Mouse (Mus musculus) spleen, embryonic (tissue): ENCODE results near the gene AC124502.3.
"Not testable (repeated sequence)": the region's sequence is repeated elsewhere in the genome, so short reads cannot be mapped to it uniquely, and the experiment has no call there.

Source experiments
- CTCF ChIA-PET: fragments of 350-600 bp; sonication (Branson Sonifier 250); formaldehyde crosslinking; loops from one replicate; lab custom pipeline; 2022; lab: Charles Lee

Gene AC124502.3

DNA sequence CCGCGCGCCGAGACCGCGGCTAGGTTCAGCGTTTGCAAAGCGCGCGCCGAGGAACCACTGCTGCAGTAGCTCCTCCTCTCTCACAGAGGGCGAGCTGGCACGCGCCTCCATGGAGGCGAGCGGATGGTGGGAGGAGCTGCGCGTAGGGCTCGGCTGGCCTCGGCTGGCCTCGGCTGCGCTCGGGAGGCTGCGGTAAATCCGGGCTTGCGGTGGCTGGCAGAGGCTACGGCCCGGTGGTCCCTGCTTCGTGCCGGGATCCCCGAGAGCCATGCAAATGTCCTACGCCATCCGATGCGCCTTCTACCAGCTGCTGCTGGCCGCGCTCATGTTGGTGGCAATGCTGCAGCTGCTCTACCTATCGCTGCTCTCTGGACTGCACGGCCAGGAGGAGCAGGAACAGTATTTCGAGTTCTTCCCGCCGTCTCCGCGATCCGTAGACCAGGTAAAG is at the start of gene AC124502.3, which contains the start of gene B4gat1:
TSS of gene AC124502.3 (plus strand) at position 183 of the 448 bp plus-strand sequence.
TSS of gene B4gat1 (plus strand) at position 118 of the 448 bp plus-strand sequence.
- CTCF ChIA-PET = interaction anchor here (0.7 kb wide), 1 partner anchor 17 kb away, joined by 5 read pairs; no protein-coding TSS in a partner anchor

- CTCF ChIA-PET = no interaction called here
Observed at GRCm38 (mm10) chr19:4989013-4989412, 49.7 kb upstream of the AC124502.3 start.

GRCm38 (mm10) chr19:4989434-4990255 is 49.0 kb upstream of the AC124502.3 start:
- CTCF ChIA-PET = no interaction called here

GRCm38 (mm10) chr19:4990256-4990625 is 48.5 kb upstream of the AC124502.3 start, which contains the start of gene Npas4:
TSS of gene Npas4 (minus strand) at chr19:4990316.
- CTCF ChIA-PET = no interaction called here

GRCm38 (mm10) chr19:4990716-4991115 is 48.0 kb upstream of the AC124502.3 start:
- CTCF ChIA-PET = no interaction called here

DNA sequence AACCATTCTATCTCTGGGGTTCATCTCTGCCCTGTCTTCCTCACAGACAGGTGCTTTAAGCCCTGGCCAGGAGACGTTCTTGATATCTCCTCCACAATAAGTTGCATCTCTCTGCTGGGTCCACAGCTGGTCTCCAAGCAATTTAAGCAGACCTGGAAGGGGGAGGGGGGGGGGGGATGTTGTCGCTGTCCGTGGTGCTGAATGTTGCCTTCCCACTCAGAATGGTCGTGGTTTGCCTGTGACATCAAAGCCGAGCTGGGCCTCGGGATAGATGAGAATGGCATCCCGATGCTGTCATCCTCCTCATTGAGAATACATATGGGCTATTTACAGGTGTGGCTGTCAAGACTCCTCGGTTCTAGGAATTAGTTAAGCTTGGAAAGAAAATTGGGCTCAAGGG is 46.3 kb upstream of the AC124502.3 start:
- CTCF ChIA-PET = no interaction called here

DNA sequence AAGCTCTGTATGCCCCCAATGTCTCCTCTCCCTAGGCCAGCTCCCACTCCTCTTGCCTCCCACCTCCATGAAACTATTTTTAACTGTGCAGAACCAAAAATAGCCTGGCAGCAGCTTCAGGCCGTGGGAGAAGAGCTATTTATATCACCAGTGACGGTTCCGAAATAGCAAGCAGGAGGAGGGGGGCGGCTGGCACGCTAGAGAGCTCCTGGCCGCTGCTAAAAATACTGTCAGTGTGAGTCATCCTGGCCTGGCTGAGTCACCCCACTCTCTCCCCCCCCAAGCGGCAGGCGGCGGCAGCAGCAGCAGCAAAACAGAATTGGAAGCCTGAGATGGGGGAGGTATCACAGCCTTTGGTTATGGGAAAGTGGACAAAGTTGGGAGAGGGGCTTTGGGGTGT is 45.8 kb upstream of the AC124502.3 start:
- CTCF ChIA-PET = no interaction called here

- CTCF ChIA-PET = no interaction called here
Observed at GRCm38 (mm10) chr19:4994043-4994442, 44.6 kb upstream of the AC124502.3 start.

DNA sequence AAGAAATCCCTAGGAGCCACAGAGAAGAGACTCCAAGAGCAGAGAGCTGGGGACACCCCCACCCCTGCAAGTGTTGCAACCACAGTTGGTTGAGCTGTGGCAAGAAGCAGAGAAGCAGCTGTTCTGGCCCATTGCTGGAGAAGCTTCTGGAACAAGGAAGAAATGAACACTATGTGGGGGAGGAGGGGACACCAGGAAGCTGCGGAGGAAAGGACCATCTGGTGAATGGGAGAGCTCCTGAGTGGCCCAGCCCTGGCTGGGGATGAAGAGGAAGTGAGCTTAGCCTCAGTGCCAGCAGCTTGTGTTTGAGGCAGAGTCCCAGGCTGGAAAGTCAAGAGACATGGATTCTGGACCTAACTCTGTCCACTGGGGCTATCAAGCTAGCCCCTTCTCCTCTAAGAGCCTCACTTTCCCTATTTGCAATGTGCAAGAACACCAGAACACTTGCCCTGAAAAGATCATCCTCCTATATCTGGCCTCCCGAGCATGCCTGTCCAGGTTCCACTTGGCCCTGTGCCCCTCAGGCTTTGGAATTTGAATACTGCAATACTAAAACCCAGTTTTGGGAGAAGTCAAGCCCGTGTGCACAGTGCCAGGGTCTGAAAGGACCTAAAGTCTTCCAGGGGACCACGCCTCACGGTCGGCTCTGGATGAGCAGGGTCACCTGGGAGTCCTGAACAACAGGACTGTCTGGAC is 39.1 kb upstream of the AC124502.3 start:
- CTCF ChIA-PET = interaction anchor here (0.6 kb wide), 1 partner anchor 11 kb away, joined by 6 read pairs; no protein-coding TSS in a partner anchor

- CTCF ChIA-PET = no interaction called here
Observed at GRCm38 (mm10) chr19:5001666-5002406, 36.9 kb upstream of the AC124502.3 start.

DNA sequence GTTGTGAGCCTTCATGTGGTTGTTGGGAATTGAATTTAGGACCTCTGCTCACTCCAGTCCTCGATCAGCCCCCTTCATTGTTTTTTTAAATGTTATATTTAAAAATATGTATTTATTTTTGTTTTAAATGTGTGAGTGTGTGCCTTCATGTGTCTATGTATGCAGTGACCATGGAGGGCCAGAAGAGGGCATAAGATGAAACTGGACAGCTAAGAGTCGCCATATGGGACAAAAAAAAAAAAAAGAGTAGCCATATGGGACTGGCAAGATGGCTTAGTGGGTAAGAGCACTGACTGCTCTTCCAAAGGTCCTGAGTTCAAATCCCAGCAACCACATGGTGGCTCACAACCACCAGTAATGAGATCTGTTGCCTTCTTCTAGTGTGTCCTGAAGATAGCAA is 35.0 kb upstream of the AC124502.3 start:
- CTCF ChIA-PET = not testable (repeated sequence)

DNA sequence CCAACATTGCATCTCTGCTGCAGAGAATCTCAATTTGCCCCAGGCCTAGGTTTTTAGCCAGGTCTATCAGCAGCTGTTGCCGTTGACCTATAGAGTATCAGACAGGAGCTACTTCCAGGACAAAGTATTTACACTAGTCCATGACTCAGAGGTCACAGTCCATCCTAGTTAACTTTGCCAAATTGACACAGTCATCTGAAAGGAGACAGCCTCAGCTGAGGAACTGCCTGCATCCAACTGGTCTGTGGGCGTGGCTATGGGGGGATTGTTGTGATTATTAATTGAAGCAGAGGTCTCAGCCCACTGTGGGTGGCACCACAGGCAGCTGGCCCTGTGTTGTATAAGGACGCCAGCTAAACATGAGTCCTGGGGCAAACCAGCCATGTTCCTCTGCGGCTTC is 33.8 kb upstream of the AC124502.3 start:
- CTCF ChIA-PET = no interaction called here

DNA sequence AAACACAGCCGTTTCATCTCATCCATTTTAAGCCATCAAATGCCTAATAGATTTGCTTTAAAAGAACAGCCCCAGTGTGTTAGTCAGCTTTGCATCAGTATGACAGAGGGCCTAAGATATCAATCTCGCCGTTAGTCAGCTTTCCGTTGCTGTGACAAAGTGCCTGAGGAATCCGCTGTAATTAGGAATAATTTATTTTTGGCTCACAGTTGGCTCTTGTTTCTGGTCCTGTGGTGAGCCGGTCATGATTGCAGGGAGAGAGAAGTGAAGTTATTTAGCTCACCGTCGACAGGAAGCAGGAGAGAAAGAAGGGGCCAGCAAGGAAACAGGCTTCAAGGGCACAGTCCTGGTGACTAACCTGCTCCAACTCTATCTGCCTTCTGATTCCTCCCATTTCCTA is 25.6 kb upstream of the AC124502.3 start:
- CTCF ChIA-PET = no interaction called here

GRCm38 (mm10) chr19:5014961-5015398 is 23.7 kb upstream of the AC124502.3 start:
- CTCF ChIA-PET = no interaction called here

DNA sequence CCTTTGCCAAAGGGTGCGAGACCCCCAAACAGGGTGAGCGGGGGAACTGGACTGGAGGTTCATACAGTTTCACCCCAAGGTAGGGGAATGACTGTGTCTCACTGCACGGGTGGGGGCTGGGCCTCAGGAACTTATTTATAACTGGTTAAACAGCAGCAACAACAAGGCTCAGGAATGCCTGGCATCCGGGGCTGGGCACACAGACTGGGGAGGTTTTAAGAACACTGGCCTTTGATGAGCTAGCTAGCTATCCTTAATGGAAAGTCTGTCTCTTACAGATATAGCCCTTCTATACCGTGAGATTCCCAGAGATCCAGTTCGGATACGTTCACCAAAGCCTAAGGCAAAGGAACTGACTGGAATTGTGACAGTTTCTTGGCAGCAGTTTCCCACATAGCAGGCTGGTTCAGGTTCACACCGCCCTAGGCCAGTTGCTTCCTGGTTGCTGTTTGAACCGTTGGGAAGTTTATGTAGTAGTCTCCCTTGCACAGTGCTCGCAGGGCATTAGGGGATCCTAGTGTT is 22.4 kb upstream of the AC124502.3 start:
- CTCF ChIA-PET = no interaction called here

GRCm38 (mm10) chr19:5016782-5017181 is 21.9 kb upstream of the AC124502.3 start:
- CTCF ChIA-PET = interaction anchor here (1.1 kb wide), 1 partner anchor 62 kb away, joined by 4 read pairs; no protein-coding TSS in a partner anchor

DNA sequence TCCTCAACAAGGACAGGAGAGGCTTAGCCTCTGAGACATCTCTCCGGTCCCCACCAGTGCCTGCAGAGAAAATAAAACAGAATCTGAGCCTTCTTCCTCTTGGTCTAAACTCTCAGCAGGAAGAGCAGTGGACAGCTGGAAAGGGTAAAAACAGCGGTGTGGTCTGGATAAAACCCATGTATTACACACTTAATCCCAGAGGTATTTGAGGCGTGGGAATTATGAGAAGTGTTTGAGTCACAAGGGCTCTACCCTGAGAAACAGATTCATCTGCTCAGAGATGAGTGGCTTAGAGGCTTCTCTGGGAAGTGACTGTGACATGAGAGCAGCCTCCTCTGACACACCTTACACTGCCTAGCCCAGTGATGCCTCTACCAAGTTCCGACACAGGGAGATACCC is 21.1 kb upstream of the AC124502.3 start:
- CTCF ChIA-PET = interaction anchor here (1.1 kb wide), 1 partner anchor 61 kb away, joined by 4 read pairs; no protein-coding TSS in a partner anchor

DNA sequence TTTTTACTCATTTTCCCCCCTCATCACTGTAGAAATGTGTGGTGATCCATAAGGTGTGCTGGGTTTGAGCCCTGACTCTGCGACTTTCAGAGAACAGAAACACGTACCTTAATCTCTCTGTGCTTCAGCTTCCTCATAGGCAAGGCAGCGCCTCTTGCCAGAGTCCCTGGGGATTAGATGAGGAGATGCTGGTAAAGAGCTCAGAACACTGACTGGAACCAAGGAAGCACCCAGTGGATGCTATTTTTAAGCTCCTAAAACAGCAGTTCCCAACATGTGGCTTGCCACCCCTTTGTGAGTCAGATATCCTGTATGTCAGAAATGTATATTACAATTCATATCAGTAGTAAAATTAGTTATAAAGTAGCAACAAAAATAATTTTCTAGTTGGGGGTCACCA is 20.5 kb upstream of the AC124502.3 start:
- CTCF ChIA-PET = interaction anchor here (1.1 kb wide), 1 partner anchor 61 kb away, joined by 4 read pairs; no protein-coding TSS in a partner anchor

GRCm38 (mm10) chr19:5021416-5021815 is 17.3 kb upstream of the AC124502.3 start:
- CTCF ChIA-PET = interaction anchor here (0.5 to 0.6 kb wide), 2 partner anchors 17 to 345 kb away, joined by 3 to 5 read pairs; partner anchors contain the start of genes AC124502.3 and B4gat1

GRCm38 (mm10) chr19:5023621-5024479 is 14.8 kb upstream of the AC124502.3 start, which contains the start of gene Slc29a2:
TSS of gene Slc29a2 (plus strand) at chr19:5023860.
- CTCF ChIA-PET = no interaction called here
